ENCODE assay signal across 9 mouse cellular contexts in the genomic region with DNA sequence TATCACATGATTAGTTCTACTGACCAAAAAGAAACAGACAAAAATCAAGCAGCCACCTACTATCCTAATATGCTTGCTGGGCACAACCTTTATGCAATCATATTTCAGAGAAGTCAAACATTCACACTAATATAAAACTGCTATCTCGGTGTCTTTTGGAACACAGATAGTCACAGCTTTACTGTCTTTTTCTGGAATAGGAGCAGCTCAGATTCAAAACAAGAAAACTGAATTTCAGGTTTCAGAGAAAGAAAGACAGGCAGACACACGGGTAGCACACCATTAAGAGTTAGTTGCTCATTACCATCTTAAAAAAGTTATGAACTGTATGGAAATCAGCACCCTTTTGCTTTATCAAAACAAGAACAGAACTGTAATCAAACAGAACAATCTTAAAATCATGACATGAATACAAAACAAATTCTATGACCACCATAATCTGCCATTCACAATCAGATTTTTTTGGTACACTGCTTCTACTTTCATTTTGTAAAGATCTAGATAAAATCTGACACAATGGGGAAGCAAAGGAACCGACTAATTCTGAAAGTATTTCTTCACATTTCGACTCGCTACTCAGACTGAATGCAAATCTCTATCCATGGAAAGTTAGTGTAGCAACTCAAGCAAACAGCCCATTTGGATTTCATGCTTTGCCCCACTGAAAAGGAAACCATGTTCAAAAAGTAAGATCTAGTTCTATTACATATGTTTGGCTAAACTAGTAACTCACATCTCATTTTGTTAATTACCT.
DNase-seq lines count a peak whose midpoint lies in the region; ATAC-seq and TF ChIP-seq lines count a peak whose summit lies in the region.
"Had no signal": no experiment of that assay in that cellular context is flagged by ENCODE, and none has a peak within 500 bp of the region (broad histone marks: within the 10 kb centered on the region; RNA-seq: fewer than 3 reads in every experiment).

No protein-coding gene starts in this region.

- no peak overlapping the region for H3K27ac ChIP-seq in hindbrain, postnatal 0 days
- H3K27ac ChIP-seq in hindbrain, embryonic 16.5 days (ENCODE audit: low read depth, low read length): no peak overlapping the region
- no peak overlapping the region for H3K27ac ChIP-seq in midbrain, embryonic 15.5 days
- H3K27ac ChIP-seq in midbrain, embryonic 16.5 days (ENCODE audit: low read length): no peak overlapping the region
- H3K27ac ChIP-seq in embryonic fibroblast, embryonic 13.5 days (ENCODE audit: insufficient read depth, low read length): peak overlapping the region; percentile 98
- H3K27ac ChIP-seq in stomach, embryonic 16.5 days (ENCODE audit: low read length): no peak overlapping the region

- no peaks in the 10 kb centered on the region for H3K9me3 ChIP-seq in hindbrain, postnatal 0 days (ENCODE audit: low read length)
- no peaks in the 10 kb centered on the region for H3K9me3 ChIP-seq in hindbrain, embryonic 16.5 days (ENCODE audit: control insufficient read depth, low read length)
- H3K9me3 ChIP-seq in midbrain, embryonic 15.5 days: no peaks in the 10 kb centered on the region
- H3K9me3 ChIP-seq in midbrain, embryonic 16.5 days (replicated peaks; ENCODE audit: control insufficient read depth, low read length, poor library complexity, severe bottlenecking): no peaks in the 10 kb centered on the region
- no peaks in the 10 kb centered on the region for H3K9me3 ChIP-seq in stomach, embryonic 16.5 days (replicated peaks; ENCODE audit: control insufficient read depth, low read length)

- DNase-seq in hindbrain, postnatal 0 days (ENCODE audit: low spot score): no peak
- no peak for DNase-seq in gastrocnemius, postnatal 10 days
- DNase-seq in frontal cortex, adult 2 months (ENCODE audit: extremely low spot score in 1 of 2, low spot score in 1 of 2): no peak

- H3K27me3 ChIP-seq in hindbrain, postnatal 0 days (ENCODE audit: insufficient read depth, low read length): no peaks in the 10 kb centered on the region
- no peaks in the 10 kb centered on the region for H3K27me3 ChIP-seq in hindbrain, embryonic 16.5 days (replicated peaks; ENCODE audit: control insufficient read depth, insufficient read depth, low read length)
- no peaks in the 10 kb centered on the region for H3K27me3 ChIP-seq in midbrain, embryonic 15.5 days (replicated peaks)
- no peaks in the 10 kb centered on the region for H3K27me3 ChIP-seq in midbrain, embryonic 16.5 days (ENCODE audit: control insufficient read depth, insufficient read depth, low read depth, low read length)
- H3K27me3 ChIP-seq in stomach, embryonic 16.5 days (ENCODE audit: control insufficient read depth, insufficient read depth, low read length): no peaks in the 10 kb centered on the region
- H3K27me3 ChIP-seq: Patski had no signal

- H3K4me3 ChIP-seq in hindbrain, postnatal 0 days (ENCODE audit: low read length): peak overlapping the region; percentile 27
- no peak overlapping the region; the same call in 1 of the 2 replicates for H3K4me3 ChIP-seq in hindbrain, embryonic 16.5 days (ENCODE audit: low read length)
- H3K4me3 ChIP-seq in midbrain, embryonic 15.5 days: no peak overlapping the region
- no peak overlapping the region for H3K4me3 ChIP-seq in midbrain, embryonic 16.5 days (ENCODE audit: low read depth, low read length)
- peak overlapping the region; percentile 57 for H3K4me3 ChIP-seq in embryonic fibroblast, embryonic 13.5 days (ENCODE audit: insufficient read depth, low read length)
- peak overlapping the region; percentile 34 for H3K4me3 ChIP-seq in stomach, embryonic 16.5 days (replicated peaks; ENCODE audit: low read length)

- TF ChIP-seq CTCF in hindbrain, postnatal 0 days (IDR thresholded peaks at IDR 0.05; ENCODE audit: low read depth): no peak
- no peak for TF ChIP-seq CTCF in embryonic fibroblast, embryonic 13.5 days (IDR thresholded peaks at IDR 0.05; ENCODE audit: borderline replicate concordance, insufficient read depth, low read length)

- ATAC-seq in hindbrain, postnatal 0 days: no peak
- ATAC-seq in hindbrain, embryonic 16.5 days: no peak
- ATAC-seq in midbrain, embryonic 15.5 days (replicated peaks): no peak
- no peak for ATAC-seq in midbrain, embryonic 16.5 days
- ATAC-seq in stomach, embryonic 16.5 days (ENCODE audit: insufficient read depth, low FRiP score): no peak

- TF ChIP-seq POLR2A in embryonic fibroblast, embryonic 13.5 days (IDR thresholded peaks at IDR 0.05; ENCODE audit: low read depth, low read length): no peak

- H3K4me1 ChIP-seq in hindbrain, postnatal 0 days (ENCODE audit: insufficient read depth, low read length): no peaks in the 10 kb centered on the region
- no peaks in the 10 kb centered on the region for H3K4me1 ChIP-seq in hindbrain, embryonic 16.5 days (ENCODE audit: control insufficient read depth, insufficient read depth, low read depth, low read length)
- no peaks in the 10 kb centered on the region for H3K4me1 ChIP-seq in midbrain, embryonic 15.5 days
- H3K4me1 ChIP-seq in midbrain, embryonic 16.5 days (ENCODE audit: control insufficient read depth, insufficient read depth, low read length): no peaks in the 10 kb centered on the region
- H3K4me1 ChIP-seq in embryonic fibroblast, embryonic 13.5 days (ENCODE audit: control insufficient read depth, insufficient read depth, low read length): no peaks in the 10 kb centered on the region
- no peaks in the 10 kb centered on the region for H3K4me1 ChIP-seq in stomach, embryonic 16.5 days (ENCODE audit: control insufficient read depth, insufficient read depth, low read length)

- H3K9ac ChIP-seq in hindbrain, postnatal 0 days (replicated peaks; ENCODE audit: low read length): no peak overlapping the region
- H3K9ac ChIP-seq in hindbrain, embryonic 16.5 days (ENCODE audit: low read depth, low read length): no peak overlapping the region
- no peak overlapping the region for H3K9ac ChIP-seq in midbrain, embryonic 15.5 days
- no peak overlapping the region for H3K9ac ChIP-seq in midbrain, embryonic 16.5 days (ENCODE audit: low read depth, low read length)
- no peak overlapping the region for H3K9ac ChIP-seq in stomach, embryonic 16.5 days (ENCODE audit: low read length)

- H3K36me3 ChIP-seq in hindbrain, postnatal 0 days (ENCODE audit: insufficient read depth, low read length): no peaks in the 10 kb centered on the region
- H3K36me3 ChIP-seq in hindbrain, embryonic 16.5 days (ENCODE audit: control insufficient read depth, insufficient read depth, low read length): no peaks in the 10 kb centered on the region
- no peaks in the 10 kb centered on the region for H3K36me3 ChIP-seq in midbrain, embryonic 15.5 days (replicated peaks)
- H3K36me3 ChIP-seq in midbrain, embryonic 16.5 days (ENCODE audit: control insufficient read depth, insufficient read depth, low read length): no peaks in the 10 kb centered on the region
- no peaks in the 10 kb centered on the region for H3K36me3 ChIP-seq in stomach, embryonic 16.5 days (ENCODE audit: control insufficient read depth, insufficient read depth, low read length)

- peak overlapping the region; percentile 50 for H3K4me2 ChIP-seq in hindbrain, postnatal 0 days (ENCODE audit: low read depth, low read length)
- H3K4me2 ChIP-seq in hindbrain, embryonic 16.5 days (ENCODE audit: low read length): no peak overlapping the region
- H3K4me2 ChIP-seq in midbrain, embryonic 15.5 days: peak overlapping the region; percentile 40; the same call in 1 of the 2 replicates
- H3K4me2 ChIP-seq in midbrain, embryonic 16.5 days (ENCODE audit: low read length): no peak overlapping the region; the same call in 1 of the 2 replicates
- peak overlapping the region; percentile 43; the same call in 1 of the 2 replicates for H3K4me2 ChIP-seq in stomach, embryonic 16.5 days (ENCODE audit: low read depth, low read length)

- 72% methylated on average over 5 of the region's 5 CpGs for WGBS in hindbrain, postnatal 0 days
- 77% methylated on average over 5 of the region's 5 CpGs for WGBS in hindbrain, embryonic 16.5 days
- WGBS in midbrain, embryonic 15.5 days: 56% methylated on average over 5 of the region's 5 CpGs
- WGBS in midbrain, embryonic 16.5 days: 59% methylated on average over 5 of the region's 5 CpGs
- 52% methylated on average over 5 of the region's 5 CpGs for WGBS in stomach, embryonic 16.5 days

Comparison
In these comparisons a context has a peak if more than half of its experiments do, and no peak if none do; other contexts are left out.
1. H3K4me2 ChIP-seq: peak in hindbrain, postnatal 0 days (single experiment), midbrain, embryonic 15.5 days (single experiment) and stomach, embryonic 16.5 days (single experiment); none in hindbrain, embryonic 16.5 days (single experiment) and midbrain, embryonic 16.5 days (single experiment).
2. H3K4me3 ChIP-seq: peak in hindbrain, postnatal 0 days (single experiment), embryonic fibroblast, embryonic 13.5 days (single experiment) and stomach, embryonic 16.5 days (single experiment); none in hindbrain, embryonic 16.5 days (single experiment), midbrain, embryonic 15.5 days (single experiment) and midbrain, embryonic 16.5 days (single experiment).